Mouse (Mus musculus) heart, embryonic 14.5 days (tissue): ENCODE results near the gene Spock1. TPM values are rescaled to one million over a fixed set of nuclear protein-coding genes. Genes with fewer than 3 reads are reported as not detected.

Source experiments
- ATAC-seq: fragments of 200-750 bp; cut with Nextera tagmentation; 2 replicates; pipeline ENCODE4 v1.8.0; 2017; ENCODE audit warnings: low read depth, moderate TSS enrichment; ENCODE audit not compliant: insufficient number of reproducible peaks, insufficient read depth, low FRiP score
- H3K27ac ChIP-seq, 2 experiments: fragments of 200-500 bp in 1 of 2; fragments of 300-500 bp in 1 of 2; sonication (generic) in 1 of 2; replicated peaks in 1 of 2; 2 replicates each; pipeline ENCODE4 v1.5.1; 2012 to 2014; ENCODE audit warnings: low read depth in 2 of 2, low read length in 2 of 2, control low read depth in 1 of 2, mild to moderate bottlenecking in 1 of 2, mixed read lengths in 1 of 2; ENCODE audit not compliant: control insufficient read depth in 1 of 2, insufficient read depth in 1 of 2
- H3K27me3 ChIP-seq: fragments of 300-500 bp; sonication (generic); 2 replicates; pipeline ENCODE4 v1.6.1; 2014; ENCODE audit warnings: mild to moderate bottlenecking, low read length, control low read depth; ENCODE audit not compliant: control insufficient read depth, insufficient read depth
- H3K36me3 ChIP-seq: fragments of 300-500 bp; sonication (generic); 2 replicates; pipeline ENCODE4 v1.6.1; 2014; ENCODE audit warnings: mild to moderate bottlenecking, control low read depth, low read length, mixed read lengths; ENCODE audit not compliant: control insufficient read depth, insufficient read depth
- H3K4me1 ChIP-seq, 2 experiments: fragments of 200-500 bp in 1 of 2; fragments of 300-500 bp in 1 of 2; sonication (generic) in 1 of 2; 2 replicates each; pipeline ENCODE4 v1.6.1; 2012 to 2014; ENCODE audit warnings: low read length in 2 of 2, control low read depth in 1 of 2, mixed read lengths in 1 of 2; ENCODE audit not compliant: control insufficient read depth in 2 of 2, insufficient read depth in 2 of 2
- H3K4me2 ChIP-seq: fragments of 300-500 bp; sonication (generic); 2 replicates; pipeline ENCODE4 v1.6.1; 2014; ENCODE audit warnings: mild to moderate bottlenecking, low read length
- H3K4me3 ChIP-seq, 2 experiments: fragments of 200-500 bp in 1 of 2; fragments of 300-500 bp in 1 of 2; sonication (generic) in 1 of 2; 2 replicates each; pipeline ENCODE4 v1.5.1; 2012 to 2014; ENCODE audit warnings: low read length in 2 of 2, mild to moderate bottlenecking in 2 of 2, control low read depth in 1 of 2, low read depth in 1 of 2, moderate library complexity in 1 of 2; ENCODE audit not compliant: control insufficient read depth in 1 of 2, insufficient read depth in 1 of 2
- H3K9ac ChIP-seq: fragments of 300-500 bp; sonication (generic); 2 replicates; pipeline ENCODE4 v1.6.1; 2014; ENCODE audit warnings: mild to moderate bottlenecking, low read length
- H3K9me3 ChIP-seq: fragments of 300-500 bp; sonication (generic); 2 replicates; pipeline ENCODE4 v1.6.1; 2016; ENCODE audit warnings: low read length, control low read depth; ENCODE audit not compliant: control insufficient read depth
- WGBS: fragments of 180-500 bp; shearing (Covaris S2); extraction: QIAGEN DNeasy Blood & Tissue Kit; methylation state at CpG from one replicate; pipeline ENCODE4 v1.1.7; 2014; 5-methylcytosine and 5-hydroxymethylcytosine counted together
- polyA plus RNA-seq: library from polyadenylated mRNA; unstranded; fragments of >200 nt; fragmentation: Nextera tagmentation; extraction: Ambion mirVana; gene quantifications from 2 replicates; pipeline ENCODE4 v1.2.1, GENCODE M21; 2014

Spock1 gene
- polyA plus RNA-seq, 1 experiment from 2014 or later: 0.70 TPM

DNA sequence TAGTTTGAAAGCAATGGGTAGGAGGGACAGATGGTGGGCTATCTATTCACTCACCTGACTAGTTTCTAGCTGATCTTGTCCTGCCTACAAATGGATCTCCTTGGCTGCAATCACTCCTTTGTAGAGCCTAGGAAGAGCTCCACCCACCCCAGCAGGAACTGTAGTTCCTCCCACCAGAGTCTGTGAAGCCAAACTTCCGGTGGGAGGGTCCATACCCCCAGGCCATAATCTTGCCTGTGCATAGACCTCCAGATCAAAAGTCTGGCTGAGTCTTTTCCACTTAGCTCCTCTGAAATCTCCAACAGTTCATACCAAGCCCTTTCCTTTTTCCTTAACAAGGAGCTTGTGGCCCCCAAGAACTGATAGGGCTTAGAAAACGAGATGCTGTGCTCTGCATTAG lies 78.0 kb downstream of the Spock1 start:
- Histone ChIP-seq H3K4me1 (no peaks in the 10 kb centered on the region; a peak in 1 of 4 replicates), H3K27ac (no peak overlapping the region), H3K36me3 (no peaks in the 10 kb centered on the region), H3K9me3 (peaks cover 6% of the 10 kb centered on the region), H3K9ac (no peak overlapping the region), H3K27me3 (no peaks in the 10 kb centered on the region), H3K4me3 (no peak overlapping the region), H3K4me2 (no peak overlapping the region)
- ATAC-seq: no peak
- 33% methylated on average over 2 of the region's 2 CpGs for WGBS

DNA sequence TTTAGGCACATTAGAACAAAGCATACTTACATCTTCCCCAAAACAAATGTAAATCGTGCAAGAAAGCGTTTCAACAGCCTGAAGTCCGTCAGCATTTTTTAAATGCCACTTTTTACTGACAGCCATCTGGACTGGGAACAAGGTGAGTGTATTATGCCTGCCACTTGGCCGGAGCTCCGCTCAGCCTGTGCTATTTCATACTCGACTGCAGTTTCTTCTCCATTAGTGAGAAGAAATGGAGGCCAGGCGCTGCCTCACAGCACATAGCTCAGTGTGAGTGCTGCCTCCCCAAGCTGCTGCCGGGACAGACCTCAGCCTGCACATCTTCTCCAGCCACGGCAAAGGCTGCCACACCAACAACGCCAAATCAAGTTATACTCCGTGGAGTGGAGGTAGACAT lies 91.9 kb downstream of the Spock1 start:
- Histone ChIP-seq H3K4me3 (no peak overlapping the region), H3K27ac (no peak overlapping the region), H3K4me2 (no peak overlapping the region), H3K4me1 (no peaks in the 10 kb centered on the region), H3K27me3 (no peaks in the 10 kb centered on the region), H3K9me3 (peaks cover 8% of the 10 kb centered on the region; the same call in 1 of the 2 replicates), H3K36me3 (no peaks in the 10 kb centered on the region), H3K9ac (no peak overlapping the region)
- WGBS: 85% methylated on average over 11 of the region's 11 CpGs
- ATAC-seq: no peak

DNA sequence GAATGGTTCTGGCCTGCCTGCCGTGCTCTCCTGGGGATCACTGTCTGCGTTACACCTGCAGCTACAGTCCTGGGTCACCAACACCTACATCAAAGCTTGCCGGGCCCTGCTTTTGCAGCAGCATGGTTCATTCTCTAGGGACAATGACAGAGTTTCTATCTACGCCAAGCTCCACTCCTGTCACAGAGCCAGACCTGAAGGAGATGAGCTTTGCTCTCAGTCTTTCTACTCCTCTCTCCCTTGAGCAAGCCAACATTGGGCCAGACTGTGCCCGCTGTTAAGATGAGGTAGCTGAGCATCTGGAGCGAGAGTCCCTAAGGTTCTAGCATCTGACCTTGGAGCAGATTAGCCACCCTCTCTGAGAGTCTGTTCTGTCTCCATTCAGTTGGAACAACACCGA lies 95.5 kb downstream of the Spock1 start:
- 87% methylated on average over 7 of the region's 7 CpGs for WGBS
- H3K27me3 ChIP-seq: no peaks in the 10 kb centered on the region

DNA sequence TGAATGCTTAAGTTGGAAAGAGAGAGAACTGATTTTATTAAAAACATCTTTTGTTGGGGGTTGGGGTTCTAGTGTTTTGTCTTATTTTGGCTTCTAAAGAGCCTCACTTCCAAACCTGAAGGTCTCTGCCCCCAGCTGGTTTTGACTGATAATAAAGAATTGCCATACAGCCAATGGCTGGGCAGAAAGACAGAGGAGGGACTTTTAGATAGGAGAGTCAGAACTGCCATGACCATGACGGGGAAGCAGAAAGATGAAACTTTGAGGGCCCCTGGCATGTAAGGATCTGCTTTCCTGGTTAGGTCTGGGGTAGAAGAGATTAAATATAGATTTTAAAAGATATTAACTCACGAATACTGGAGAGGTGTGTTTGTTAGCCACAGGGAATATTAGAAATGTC lies 96.9 kb downstream of the Spock1 start:
- Histone ChIP-seq H3K4me2 (no peak overlapping the region), H3K4me1 (no peaks in the 10 kb centered on the region), H3K27ac (no peak overlapping the region), H3K36me3 (no peaks in the 10 kb centered on the region), H3K27me3 (no peaks in the 10 kb centered on the region), H3K9ac (no peak overlapping the region), H3K4me3 (no peak overlapping the region), H3K9me3 (no peaks in the 10 kb centered on the region)
- ATAC-seq: no peak
- 65% methylated on average over 2 of the region's 2 CpGs for WGBS

More for the DNA sequence above, 95.5 kb downstream of the Spock1 start:
- Histone ChIP-seq H3K4me2 (no peak overlapping the region), H3K9me3 (peaks cover 4% of the 10 kb centered on the region; the same call in 1 of the 2 replicates), H3K4me3 (no peak overlapping the region), H3K4me1 (no peaks in the 10 kb centered on the region), H3K9ac (no peak overlapping the region), H3K27ac (no peak overlapping the region), H3K36me3 (no peaks in the 10 kb centered on the region)
- ATAC-seq: no peak

- WGBS: 29% methylated on average over 2 of the region's 2 CpGs
- H3K27ac ChIP-seq: no peak overlapping the region
- H3K27me3 ChIP-seq: no peaks in the 10 kb centered on the region
- H3K4me1 ChIP-seq: no peaks in the 10 kb centered on the region
- no peaks in the 10 kb centered on the region for H3K9me3 ChIP-seq
- no peak overlapping the region for H3K4me2 ChIP-seq
- ATAC-seq: no peak
- H3K4me3 ChIP-seq: no peak overlapping the region
- H3K36me3 ChIP-seq: no peaks in the 10 kb centered on the region
- no peak overlapping the region for H3K9ac ChIP-seq
Observed at GRCm38 (mm10) chr13:57810816-57811215, 97.3 kb downstream of the Spock1 start.

- no peak overlapping the region for H3K27ac ChIP-seq
- H3K4me2 ChIP-seq: no peak overlapping the region
- H3K4me3 ChIP-seq: no peak overlapping the region
- no peak for ATAC-seq
- WGBS: 76% methylated on average over 5 of the region's 5 CpGs
- no peaks in the 10 kb centered on the region for H3K4me1 ChIP-seq
- H3K36me3 ChIP-seq: no peaks in the 10 kb centered on the region
- H3K27me3 ChIP-seq: no peaks in the 10 kb centered on the region
- no peaks in the 10 kb centered on the region for H3K9me3 ChIP-seq
- H3K9ac ChIP-seq: no peak overlapping the region
Observed at GRCm38 (mm10) chr13:57810083-57810482, 98.0 kb downstream of the Spock1 start.

DNA sequence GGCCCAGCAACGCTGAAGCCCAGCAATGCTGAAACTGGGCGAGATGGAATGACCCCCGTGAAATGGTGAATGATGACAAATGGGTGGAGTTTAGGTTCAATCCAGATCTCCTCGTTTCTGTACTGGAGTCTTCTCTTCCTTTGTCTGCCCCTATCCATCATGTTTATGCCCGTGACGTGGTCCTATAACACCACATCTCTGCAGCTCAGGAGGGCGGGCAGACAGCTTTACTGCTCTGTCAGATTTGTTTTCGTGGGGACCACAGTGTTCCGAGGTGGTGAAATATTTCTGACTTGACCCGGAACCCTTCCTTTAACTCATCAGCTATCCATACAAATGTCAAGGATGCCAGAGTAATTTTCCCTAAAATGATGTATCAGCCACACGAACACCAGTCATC lies 98.5 kb downstream of the Spock1 start:
- H3K9me3 ChIP-seq: no peaks in the 10 kb centered on the region
- no peaks in the 10 kb centered on the region for H3K36me3 ChIP-seq
- H3K27me3 ChIP-seq: no peaks in the 10 kb centered on the region
- H3K4me3 ChIP-seq: no peak overlapping the region
- 76% methylated on average over 11 of the region's 11 CpGs for WGBS
- ATAC-seq: no peak
- no peak overlapping the region for H3K9ac ChIP-seq
- no peak overlapping the region for H3K27ac ChIP-seq
- H3K4me1 ChIP-seq: no peaks in the 10 kb centered on the region
- no peak overlapping the region for H3K4me2 ChIP-seq

GRCm38 (mm10) chr13:57806816-57807215 lies 101.3 kb downstream of the Spock1 start:
- WGBS: 78% methylated on average over 3 of the region's 3 CpGs
- no peak overlapping the region for H3K4me3 ChIP-seq
- no peaks in the 10 kb centered on the region for H3K9me3 ChIP-seq
- ATAC-seq: no peak
- H3K4me1 ChIP-seq: no peaks in the 10 kb centered on the region
- H3K27me3 ChIP-seq: no peaks in the 10 kb centered on the region
- no peak overlapping the region for H3K9ac ChIP-seq
- H3K36me3 ChIP-seq: no peaks in the 10 kb centered on the region
- H3K4me2 ChIP-seq: no peak overlapping the region
- H3K27ac ChIP-seq: no peak overlapping the region
